Mouse (Mus musculus) cerebellum, adult 2 months (tissue): ENCODE measurements around the gene Apba2.

Source experiments
- CTCF ChIP-seq: fragments of 200-500 bp; IDR thresholded peaks from 2 replicates; pipeline ENCODE4 v1.5.1; 2011; ENCODE audit warnings: low read depth, mild to moderate bottlenecking, control low read depth, low read length, moderate library complexity, borderline replicate concordance; ENCODE audit not compliant: insufficient read depth
- POLR2A ChIP-seq: fragments of 200-500 bp; IDR thresholded peaks from 2 replicates; pipeline ENCODE4 v1.6.1; 2011; ENCODE audit warnings: low read length, control low read depth, borderline replicate concordance; ENCODE audit not compliant: insufficient read depth

DNA sequence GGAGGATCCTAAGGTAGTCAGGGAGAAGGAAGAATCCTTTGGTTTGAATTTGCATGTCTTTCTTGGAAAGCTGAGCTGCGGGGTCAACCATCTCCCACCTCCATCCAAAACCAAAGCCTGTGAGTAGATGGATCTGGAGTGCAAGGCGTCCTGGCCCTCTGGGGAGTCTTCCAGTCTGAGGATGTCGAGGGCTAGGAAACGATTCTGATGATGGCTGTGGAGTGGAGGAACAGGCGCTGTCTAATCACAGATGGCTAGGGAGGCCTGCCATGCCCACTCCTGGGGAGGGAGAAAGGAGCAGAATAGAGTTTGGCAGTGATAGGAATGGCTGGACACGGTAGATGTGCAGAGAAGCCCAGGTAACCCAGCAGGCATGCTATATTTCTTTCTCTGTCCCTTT, 129.6 kb downstream of the Apba2 start:
- no peak for TF ChIP-seq CTCF
- TF ChIP-seq POLR2A = 0 out of 2 replicates have a peak, but pooled peaks have one; percentile 8
